Mouse (Mus musculus) liver, embryonic 12.5 days (tissue): ENCODE results near the gene Ift27. TPM values are rescaled to one million over a fixed set of nuclear protein-coding genes. Genes with fewer than 3 reads are reported as not detected.

Experiments used
- ATAC-seq: fragments of 200-750 bp; cut with Nextera tagmentation; 2 replicates; pipeline ENCODE4 v1.8.0; 2017; ENCODE audit warnings: moderate number of reproducible peaks, mild to moderate bottlenecking, moderate library complexity
- H3K27ac ChIP-seq: fragments of 300-500 bp; sonication (generic); 2 replicates; pipeline ENCODE4 v1.5.1; 2016; ENCODE audit warnings: mild to moderate bottlenecking
- H3K27me3 ChIP-seq: fragments of 300-500 bp; sonication (generic); replicated peaks from 2 replicates; pipeline ENCODE4 v1.6.1; 2016; ENCODE audit warnings: mild to moderate bottlenecking, moderate library complexity
- H3K36me3 ChIP-seq: fragments of 300-500 bp; sonication (generic); 2 replicates; pipeline ENCODE4 v1.6.1; 2016; ENCODE audit warnings: mild to moderate bottlenecking, moderate library complexity
- H3K4me1 ChIP-seq: fragments of 300-500 bp; sonication (generic); 2 replicates; pipeline ENCODE4 v1.6.1; 2016
- H3K4me2 ChIP-seq: fragments of 300-500 bp; sonication (generic); 2 replicates; pipeline ENCODE4 v1.6.1; 2016; ENCODE audit warnings: mild to moderate bottlenecking, moderate library complexity
- H3K4me3 ChIP-seq: fragments of 300-500 bp; sonication (generic); 2 replicates; pipeline ENCODE4 v1.5.1; 2016; ENCODE audit warnings: mild to moderate bottlenecking, moderate library complexity
- H3K9ac ChIP-seq: fragments of 300-500 bp; sonication (generic); 2 replicates; pipeline ENCODE4 v1.6.1; 2016; ENCODE audit warnings: mild to moderate bottlenecking, moderate library complexity
- H3K9me3 ChIP-seq: fragments of 300-500 bp; sonication (generic); replicated peaks from 2 replicates; pipeline ENCODE4 v1.6.1; 2016; ENCODE audit warnings: mild to moderate bottlenecking, moderate library complexity
- WGBS: fragments of 180-500 bp; shearing (Covaris S2); methylation state at CpG from one replicate; pipeline ENCODE4 v1.1.7; 2016; ENCODE audit not compliant: insufficient replicate concordance; 5-methylcytosine and 5-hydroxymethylcytosine counted together
- polyA plus RNA-seq: library from polyadenylated mRNA; unstranded; fragments of >200 nt; fragmentation: Nextera tagmentation; extraction: Ambion mirVana; gene quantifications from 2 replicates; pipeline ENCODE4 v1.2.1, GENCODE M21; 2016

Gene Ift27
- 45.1 and 46.9 TPM in 2 replicates for polyA plus RNA-seq

GRCm38 (mm10) chr15:78173972-78174886 lies at the start of gene Ift27:
Ift27 (minus strand) TSS chr15:78174107.
- Histone ChIP-seq H3K9ac (peak within 1 kb of the TSS; percentile 81), H3K27me3 (peaks cover 7% of the 10 kb centered on the region), H3K4me2 (peak within 1 kb of the TSS; percentile 98), H3K9me3 (no peaks in the 10 kb centered on the region), H3K27ac (peak within 1 kb of the TSS; percentile 51), H3K36me3 (no peaks in the 10 kb centered on the region), H3K4me1 (peaks cover 36% of the 10 kb centered on the region), H3K4me3 (peak within 1 kb of the TSS; percentile 78)
- 3% methylated on average over 40 of the region's 40 CpGs for WGBS
- ATAC-seq, result peak; percentile 97

- Histone ChIP-seq H3K27ac (no peak overlapping the region), H3K27me3 (no peaks in the 10 kb centered on the region; the same call in 1 of the 2 replicates), H3K4me3 (no peak overlapping the region), H3K4me1 (no peaks in the 10 kb centered on the region), H3K9me3 (no peaks in the 10 kb centered on the region), H3K36me3 (no peaks in the 10 kb centered on the region), H3K9ac (no peak overlapping the region), H3K4me2 (no peak overlapping the region)
- ATAC-seq, result no peak
- 63% methylated on average over 9 of the region's 9 CpGs for WGBS
Observed at GRCm38 (mm10) chr15:78215269-78215668, 41.4 kb upstream of the Ift27 start.

- Histone ChIP-seq H3K4me2 (no peak overlapping the region), H3K4me3 (no peak overlapping the region), H3K4me1 (no peaks in the 10 kb centered on the region), H3K9ac (no peak overlapping the region), H3K36me3 (no peaks in the 10 kb centered on the region), H3K9me3 (no peaks in the 10 kb centered on the region), H3K27me3 (peaks cover 3% of the 10 kb centered on the region), H3K27ac (no peak overlapping the region)
- ATAC-seq, result no peak
- WGBS, result 55% methylated on average over 8 of the region's 8 CpGs
Observed at GRCm38 (mm10) chr15:78211367-78211766, 37.5 kb upstream of the Ift27 start.

- Histone ChIP-seq H3K9me3 (no peaks in the 10 kb centered on the region), H3K36me3 (no peaks in the 10 kb centered on the region), H3K27ac (no peak overlapping the region), H3K27me3 (peaks cover 15% of the 10 kb centered on the region), H3K4me2 (no peak overlapping the region), H3K4me1 (no peaks in the 10 kb centered on the region), H3K9ac (no peak overlapping the region), H3K4me3 (no peak overlapping the region)
- 61% methylated on average over 4 of the region's 4 CpGs for WGBS
- ATAC-seq, result no peak
Observed at GRCm38 (mm10) chr15:78210203-78210602, 36.3 kb upstream of the Ift27 start.

GRCm38 (mm10) chr15:78206312-78206711 lies 32.4 kb upstream of the Ift27 start, which contains the start of gene Pvalb:
Pvalb (minus strand) TSS chr15:78206400.
- ATAC-seq, result no peak

GRCm38 (mm10) chr15:78205192-78205591 lies 31.3 kb upstream of the Ift27 start:
- Histone ChIP-seq H3K36me3 (no peaks in the 10 kb centered on the region), H3K4me3 (no peak overlapping the region), H3K4me1 (no peaks in the 10 kb centered on the region), H3K27ac (no peak overlapping the region), H3K4me2 (no peak overlapping the region), H3K9me3 (no peaks in the 10 kb centered on the region), H3K9ac (no peak overlapping the region), H3K27me3 (peaks cover 62% of the 10 kb centered on the region)
- no peak for ATAC-seq
- WGBS, result 40% methylated on average over 3 of the region's 3 CpGs

More at GRCm38 (mm10) chr15:78206312-78206711, 32.4 kb upstream of the Ift27 start, which contains the start of gene Pvalb:
- WGBS, result 79% methylated on average over 7 of the region's 7 CpGs
- H3K27ac ChIP-seq, result no peak within 1 kb of the TSS
- H3K36me3 ChIP-seq, result no peaks in the 10 kb centered on the region
- no peaks in the 10 kb centered on the region for H3K4me1 ChIP-seq
- peaks cover 54% of the 10 kb centered on the region for H3K27me3 ChIP-seq
- H3K4me2 ChIP-seq, result no peak within 1 kb of the TSS
- no peaks in the 10 kb centered on the region for H3K9me3 ChIP-seq
- H3K9ac ChIP-seq, result no peak within 1 kb of the TSS
- H3K4me3 ChIP-seq, result no peak within 1 kb of the TSS

GRCm38 (mm10) chr15:78204053-78204847 lies 30.3 kb upstream of the Ift27 start:
- peaks cover 70% of the 10 kb centered on the region for H3K27me3 ChIP-seq
- ATAC-seq, result no peak
- H3K4me2 ChIP-seq, result peak overlapping the region; percentile 40
- H3K4me3 ChIP-seq, result no peak overlapping the region
- no peaks in the 10 kb centered on the region for H3K4me1 ChIP-seq
- H3K27ac ChIP-seq, result no peak overlapping the region
- WGBS, result 5% methylated on average over 41 of the region's 41 CpGs
- no peaks in the 10 kb centered on the region for H3K9me3 ChIP-seq
- no peak overlapping the region for H3K9ac ChIP-seq
- no peaks in the 10 kb centered on the region for H3K36me3 ChIP-seq

GRCm38 (mm10) chr15:78195096-78195880 lies 21.4 kb upstream of the Ift27 start:
- WGBS, result 67% methylated on average over 28 of the region's 28 CpGs
- no peak overlapping the region for H3K4me2 ChIP-seq
- peaks cover 10% of the 10 kb centered on the region for H3K27me3 ChIP-seq

GRCm38 (mm10) chr15:78194320-78194719 lies 20.4 kb upstream of the Ift27 start:
- no peaks in the 10 kb centered on the region for H3K9me3 ChIP-seq
- H3K27me3 ChIP-seq, result no peaks in the 10 kb centered on the region
- WGBS, result 53% methylated on average over 3 of the region's 3 CpGs
- H3K36me3 ChIP-seq, result no peaks in the 10 kb centered on the region
- no peak overlapping the region for H3K4me3 ChIP-seq
- H3K27ac ChIP-seq, result no peak overlapping the region
- H3K9ac ChIP-seq, result no peak overlapping the region
- no peak for ATAC-seq
- H3K4me2 ChIP-seq, result no peak overlapping the region
- no peaks in the 10 kb centered on the region for H3K4me1 ChIP-seq

More at GRCm38 (mm10) chr15:78195096-78195880, 21.4 kb upstream of the Ift27 start:
- H3K27ac ChIP-seq, result no peak overlapping the region
- H3K9me3 ChIP-seq, result no peaks in the 10 kb centered on the region
- no peak overlapping the region for H3K4me3 ChIP-seq
- no peaks in the 10 kb centered on the region for H3K4me1 ChIP-seq
- no peak for ATAC-seq
- H3K36me3 ChIP-seq, result no peaks in the 10 kb centered on the region
- H3K9ac ChIP-seq, result no peak overlapping the region

- Histone ChIP-seq H3K4me1 (no peaks in the 10 kb centered on the region), H3K36me3 (no peaks in the 10 kb centered on the region), H3K9me3 (no peaks in the 10 kb centered on the region), H3K27me3 (no peaks in the 10 kb centered on the region; the same call in 1 of the 2 replicates), H3K9ac (no peak overlapping the region), H3K4me2 (no peak overlapping the region), H3K27ac (no peak overlapping the region), H3K4me3 (no peak overlapping the region)
- 74% methylated on average over 7 of the region's 7 CpGs for WGBS
- no peak for ATAC-seq
Observed at GRCm38 (mm10) chr15:78189636-78190035, 15.7 kb upstream of the Ift27 start.

- Histone ChIP-seq H3K4me2 (no peak overlapping the region), H3K27ac (no peak overlapping the region), H3K9me3 (no peaks in the 10 kb centered on the region), H3K4me1 (no peaks in the 10 kb centered on the region), H3K27me3 (peaks cover 9% of the 10 kb centered on the region; the same call in 1 of the 2 replicates), H3K4me3 (no peak overlapping the region), H3K36me3 (no peaks in the 10 kb centered on the region), H3K9ac (no peak overlapping the region)
- no peak for ATAC-seq
- WGBS, result 68% methylated on average over 3 of the region's 3 CpGs
Observed at GRCm38 (mm10) chr15:78188546-78188945, 14.6 kb upstream of the Ift27 start.
